Mouse (Mus musculus) lung, adult 2 months (tissue): ENCODE results near the gene Bend7.

Experiments used
- CTCF ChIP-seq: fragments of 200-500 bp; IDR thresholded peaks from 2 replicates; pipeline ENCODE4 v1.5.1; 2011; ENCODE audit warnings: mild to moderate bottlenecking, low read length, control low read depth; ENCODE audit not compliant: insufficient read depth
- POLR2A ChIP-seq: fragments of 200-500 bp; IDR thresholded peaks from 2 replicates; pipeline ENCODE4 v1.6.1; 2011; ENCODE audit warnings: low read depth, mild to moderate bottlenecking, control low read depth, low read length, borderline replicate concordance; ENCODE audit errors: extremely low read depth

GRCm38 (mm10) chr2:4829007-4829406 lies 111.4 kb downstream of the Bend7 start:
- TF ChIP-seq CTCF (no peak), POLR2A (no peak)
